Mouse (Mus musculus): ENCODE measurements around the gene Emilin2.

- no peak for TF ChIP-seq EP300 (IDR thresholded peaks at IDR 0.05; ENCODE audit: low read length)
- no peak for TF ChIP-seq UBTF (IDR thresholded peaks at IDR 0.05; ENCODE audit: low read depth, low read length)
- no peak for TF ChIP-seq ZC3H11A (IDR thresholded peaks at IDR 0.05; ENCODE audit: low read depth, low read length)
These were observed 20.5 kb upstream of the Emilin2 start for GRCm38 (mm10) chr17:71332298-71332697.

All from CH12.LX (cell line).